Mouse (Mus musculus) c-Kit-positive CD71-positive TER-119-negative erythroid progenitor cells, embryonic 14.5 days (primary cell): Measurements from ENCODE around the gene Fbn1.

ENCODE experiments used
- DNase-seq: peaks from one replicate; pipeline ENCODE4 v3.0.0-alpha.2; 2013; ENCODE audit warnings: low read depth

Fbn1 gene

DNA sequence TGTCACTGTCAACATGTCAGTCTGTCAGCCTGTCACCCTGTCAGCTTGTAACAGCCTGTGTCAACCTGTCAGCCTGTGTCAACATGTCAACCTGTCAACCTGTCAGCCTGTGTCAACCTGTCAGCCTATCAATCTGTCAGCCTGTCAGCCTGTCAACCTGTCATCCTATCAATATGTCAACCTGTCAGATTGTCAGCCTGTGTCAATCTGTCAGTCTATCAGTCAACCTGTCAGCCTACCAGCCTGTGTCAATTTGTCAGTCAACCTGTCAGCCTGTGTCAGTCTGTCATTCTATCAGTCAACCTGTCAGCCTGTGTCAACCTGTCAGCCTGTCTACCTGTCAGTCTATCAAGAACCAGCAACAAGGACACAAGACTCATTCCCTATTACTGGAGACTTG is 6.3 kb downstream of the Fbn1 start:
- DNase-seq: no peak

- no peak for DNase-seq
These were observed 9.6 kb downstream of the Fbn1 start for GRCm38 (mm10) chr2:125498216-125498615.

DNA sequence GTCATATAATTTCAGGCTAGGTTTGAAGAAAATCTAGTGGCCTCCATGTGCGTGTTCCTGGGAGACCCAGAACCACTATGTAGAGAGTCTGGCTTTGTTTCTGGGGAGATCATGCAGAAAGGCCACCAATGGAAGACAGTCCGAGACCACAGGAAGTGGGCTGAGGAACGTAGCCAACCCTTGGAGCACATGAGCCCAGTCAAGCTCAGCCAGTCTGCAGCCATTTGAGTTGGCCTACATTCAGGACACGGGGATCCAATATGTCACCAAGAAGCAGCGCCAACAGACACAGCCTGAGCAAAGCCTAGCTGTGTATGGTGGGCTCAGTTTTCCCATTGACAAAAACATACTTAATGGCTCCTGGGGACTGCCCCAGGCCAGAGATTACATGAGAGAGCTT is 11.1 kb downstream of the Fbn1 start:
- no peak for DNase-seq

- no peak for DNase-seq
These were observed 12.7 kb downstream of the Fbn1 start for GRCm38 (mm10) chr2:125494831-125495812.

DNA sequence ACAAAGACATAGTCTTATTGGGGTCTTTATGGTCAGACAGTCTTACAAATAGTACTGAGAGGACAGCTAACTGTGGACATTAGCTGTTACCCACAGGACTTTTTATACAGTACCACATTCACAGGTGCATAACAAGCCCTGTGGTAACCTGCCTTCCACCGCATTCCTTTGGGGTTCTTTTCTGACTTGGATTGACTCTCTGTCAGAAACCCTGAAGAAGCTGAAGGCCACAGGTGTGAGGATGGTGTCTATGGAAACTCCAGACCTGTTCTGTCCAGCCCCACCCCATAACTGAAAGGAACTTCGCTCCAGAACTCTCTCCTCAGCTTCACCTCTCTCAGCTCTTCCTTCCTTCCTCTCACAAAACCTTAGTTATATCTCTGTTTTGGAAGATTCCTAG is 13.5 kb downstream of the Fbn1 start:
- no peak for DNase-seq

GRCm38 (mm10) chr2:125492050-125492900 is 15.5 kb downstream of the Fbn1 start:
- DNase-seq: no peak

GRCm38 (mm10) chr2:125489979-125490378 is 17.8 kb downstream of the Fbn1 start:
- no peak for DNase-seq

- no peak for DNase-seq
These were observed 22.9 kb downstream of the Fbn1 start for GRCm38 (mm10) chr2:125484910-125485309.

GRCm38 (mm10) chr2:125484164-125484563 is 23.6 kb downstream of the Fbn1 start:
- no peak for DNase-seq

- no peak for DNase-seq
These were observed 26.1 kb downstream of the Fbn1 start for GRCm38 (mm10) chr2:125481531-125482317.

- DNase-seq: no peak
These were observed 26.7 kb downstream of the Fbn1 start for GRCm38 (mm10) chr2:125481116-125481515.

DNA sequence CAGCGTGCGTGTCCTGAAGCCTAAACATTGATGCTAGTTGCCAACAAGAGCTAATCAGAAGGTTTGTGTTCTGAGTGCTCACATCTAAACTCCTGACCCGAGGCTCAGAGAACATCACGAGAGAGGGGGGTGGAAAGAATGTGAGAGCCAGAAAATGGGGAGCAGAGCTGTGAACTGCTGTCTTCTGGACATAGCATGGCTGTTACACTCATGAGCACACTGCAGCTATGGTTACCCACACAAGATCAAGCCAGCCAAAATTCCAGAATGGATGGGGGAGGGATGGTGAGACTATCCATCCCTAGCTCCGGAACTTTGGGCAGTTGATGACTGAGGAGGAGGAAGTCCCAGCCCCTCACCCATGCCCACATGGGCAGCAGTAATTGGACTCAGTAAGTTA is 27.7 kb downstream of the Fbn1 start:
- no peak for DNase-seq

- DNase-seq: no peak
These were observed 29.1 kb downstream of the Fbn1 start for GRCm38 (mm10) chr2:125478705-125479104.

GRCm38 (mm10) chr2:125477367-125477766 is 30.4 kb downstream of the Fbn1 start:
- DNase-seq: no peak

- no peak for DNase-seq
These were observed 31.6 kb downstream of the Fbn1 start for GRCm38 (mm10) chr2:125476231-125476630.

- DNase-seq: no peak
These were observed 33.1 kb downstream of the Fbn1 start for GRCm38 (mm10) chr2:125474690-125475089.

- no peak for DNase-seq
These were observed 34.6 kb downstream of the Fbn1 start for GRCm38 (mm10) chr2:125473228-125473627.

- DNase-seq: no peak
These were observed 36.1 kb downstream of the Fbn1 start for GRCm38 (mm10) chr2:125471721-125472120.

- DNase-seq: no peak
These were observed 37.1 kb downstream of the Fbn1 start for GRCm38 (mm10) chr2:125470553-125471295.

DNA sequence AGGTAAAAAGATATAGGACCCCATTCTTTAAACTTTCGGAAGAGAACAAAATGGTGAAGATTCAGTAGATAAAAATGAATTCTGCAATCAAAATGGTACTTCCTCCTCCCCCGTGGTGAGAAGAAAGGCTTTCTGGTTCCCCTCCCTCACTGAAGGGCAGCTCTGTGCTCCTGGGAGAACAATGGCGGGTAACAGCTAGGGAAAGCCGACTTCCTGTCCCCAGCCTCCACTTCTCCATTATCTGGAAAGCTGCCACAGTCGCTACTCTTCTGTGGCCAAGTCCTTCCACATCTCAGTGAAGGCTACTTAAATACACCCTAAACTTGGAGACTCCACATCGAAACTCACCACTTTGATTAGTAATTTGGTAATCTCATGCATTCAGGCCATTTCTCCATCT is 43.8 kb downstream of the Fbn1 start:
- no peak for DNase-seq

DNA sequence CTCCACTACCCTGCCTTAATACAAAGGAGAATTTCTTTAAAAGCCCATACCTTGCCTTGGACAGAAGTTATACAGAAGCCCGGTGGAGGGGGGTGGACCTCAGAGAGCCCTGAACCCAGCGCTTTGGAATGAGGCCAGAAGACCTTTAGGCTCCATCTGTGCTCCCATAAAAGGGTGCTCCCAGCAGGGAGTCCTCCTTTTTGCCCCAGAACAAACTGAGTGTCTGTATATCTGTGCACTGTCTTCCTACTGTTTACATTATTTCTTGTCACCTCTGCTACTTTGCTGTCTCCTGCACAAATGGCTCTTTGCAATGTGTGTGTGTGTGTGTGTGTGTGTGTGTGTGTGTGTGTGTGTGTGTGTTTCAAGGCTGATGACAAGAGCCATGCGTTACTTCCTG is 48.7 kb downstream of the Fbn1 start:
- DNase-seq: no peak
